Mouse (Mus musculus): ENCODE data around the gene Bmp2.

The Bmp2 gene

GRCm38 (mm10) chr2:133552031-133552841, at the start of gene Bmp2:
Gene Bmp2 (plus strand): TSS chr2:133552159.
- peak; percentile 63 for DNase-seq (ENCODE audit: low spot score)

GRCm38 (mm10) chr2:133505678-133506077, 46.3 kb upstream of the Bmp2 start:
- DNase-seq (ENCODE audit: low spot score): no peak

- DNase-seq (ENCODE audit: low spot score): no peak
Measured at GRCm38 (mm10) chr2:133507045-133507444, 44.9 kb upstream of the Bmp2 start.

GRCm38 (mm10) chr2:133509141-133509540, 42.8 kb upstream of the Bmp2 start:
- DNase-seq (ENCODE audit: low spot score): no peak

GRCm38 (mm10) chr2:133511011-133511779, 40.8 kb upstream of the Bmp2 start:
- DNase-seq (ENCODE audit: low spot score): no peak

GRCm38 (mm10) chr2:133516331-133517046, 35.5 kb upstream of the Bmp2 start:
- no peak for DNase-seq (ENCODE audit: low spot score)

- no peak for DNase-seq (ENCODE audit: low spot score)
Measured at GRCm38 (mm10) chr2:133517867-133518266, 34.1 kb upstream of the Bmp2 start.

GRCm38 (mm10) chr2:133521193-133521592, 30.8 kb upstream of the Bmp2 start:
- DNase-seq (ENCODE audit: low spot score): no peak

GRCm38 (mm10) chr2:133522121-133522520, 29.8 kb upstream of the Bmp2 start:
- no peak for DNase-seq (ENCODE audit: low spot score)

- DNase-seq (ENCODE audit: low spot score): peak; percentile 27
Measured at GRCm38 (mm10) chr2:133525621-133526181, 26.3 kb upstream of the Bmp2 start.

- no peak for DNase-seq (ENCODE audit: low spot score)
Measured at GRCm38 (mm10) chr2:133529396-133529795, 22.6 kb upstream of the Bmp2 start.

GRCm38 (mm10) chr2:133533073-133533472, 18.9 kb upstream of the Bmp2 start:
- DNase-seq (ENCODE audit: low spot score): no peak

- DNase-seq (ENCODE audit: low spot score): no peak
Measured at GRCm38 (mm10) chr2:133535481-133535880, 16.5 kb upstream of the Bmp2 start.

- DNase-seq (ENCODE audit: low spot score): no peak
Measured at GRCm38 (mm10) chr2:133536812-133537211, 15.1 kb upstream of the Bmp2 start.

GRCm38 (mm10) chr2:133540702-133541101, 11.3 kb upstream of the Bmp2 start:
- DNase-seq (ENCODE audit: low spot score): no peak

- DNase-seq (ENCODE audit: low spot score): peak; percentile 81
Measured at GRCm38 (mm10) chr2:133550238-133550682, 1.7 kb upstream of the Bmp2 start.

- peak; percentile 35 for DNase-seq (ENCODE audit: low spot score)
Measured at GRCm38 (mm10) chr2:133552842-133553465, 995 bp downstream of the Bmp2 start.

GRCm38 (mm10) chr2:133553911-133554285, 1.9 kb downstream of the Bmp2 start:
- DNase-seq (ENCODE audit: low spot score): peak; percentile 13

- DNase-seq (ENCODE audit: low spot score): peak; percentile 57
Measured at GRCm38 (mm10) chr2:133554286-133555021, 2.5 kb downstream of the Bmp2 start.

- no peak for DNase-seq (ENCODE audit: low spot score)
Measured at GRCm38 (mm10) chr2:133564248-133564886, 12.4 kb downstream of the Bmp2 start.
